Mouse (Mus musculus) liver, embryonic 15.5 days (tissue): ENCODE data around the gene Ankrd52. TPM values are rescaled to one million over a fixed set of nuclear protein-coding genes. Genes with fewer than 3 reads are reported as not detected.

Experiments used
- ATAC-seq: fragments of 200-750 bp; cut with Nextera tagmentation; 2 replicates; pipeline ENCODE4 v1.8.0; 2017; ENCODE audit warnings: moderate number of reproducible peaks, mild to moderate bottlenecking, moderate library complexity; ENCODE audit not compliant: insufficient read depth
- H3K27ac ChIP-seq: fragments of 300-500 bp; sonication (generic); replicated peaks from 2 replicates; pipeline ENCODE4 v1.5.1; 2015; ENCODE audit warnings: mild to moderate bottlenecking, inconsistent platforms
- H3K27me3 ChIP-seq: fragments of 300-500 bp; sonication (generic); 2 replicates; pipeline ENCODE4 v1.6.1; 2015; ENCODE audit warnings: mild to moderate bottlenecking, inconsistent platforms
- H3K36me3 ChIP-seq: fragments of 300-500 bp; sonication (generic); replicated peaks from 2 replicates; pipeline ENCODE4 v1.6.1; 2015; ENCODE audit warnings: moderate library complexity, mild to moderate bottlenecking, inconsistent platforms
- H3K4me1 ChIP-seq: fragments of 300-500 bp; sonication (generic); replicated peaks from 2 replicates; pipeline ENCODE4 v1.6.1; 2015; ENCODE audit warnings: inconsistent platforms
- H3K4me2 ChIP-seq: fragments of 300-500 bp; sonication (generic); 2 replicates; pipeline ENCODE4 v1.6.1; 2015; ENCODE audit warnings: moderate library complexity, mild to moderate bottlenecking, inconsistent platforms
- H3K4me3 ChIP-seq: fragments of 300-500 bp; sonication (generic); replicated peaks from 2 replicates; pipeline ENCODE4 v1.5.1; 2015; ENCODE audit warnings: mild to moderate bottlenecking, inconsistent platforms
- H3K9ac ChIP-seq: fragments of 300-500 bp; sonication (generic); 2 replicates; pipeline ENCODE4 v1.6.1; 2015; ENCODE audit warnings: moderate library complexity, mild to moderate bottlenecking, inconsistent platforms
- H3K9me3 ChIP-seq: fragments of 300-500 bp; sonication (generic); replicated peaks from 2 replicates; pipeline ENCODE4 v1.6.1; 2016; ENCODE audit warnings: inconsistent platforms
- WGBS: fragments of 180-500 bp; shearing (Covaris S2); methylation state at CpG from one replicate; pipeline ENCODE4 v1.1.7; 2015; ENCODE audit warnings: mixed read lengths; ENCODE audit not compliant: insufficient replicate concordance; 5-methylcytosine and 5-hydroxymethylcytosine counted together
- polyA plus RNA-seq: library from polyadenylated mRNA; unstranded; fragments of >200 nt; fragmentation: Nextera tagmentation; extraction: Ambion mirVana; gene quantifications from 2 replicates; pipeline ENCODE4 v1.2.1, GENCODE M21; 2015

The Ankrd52 gene
- polyA plus RNA-seq, 1 experiment from 2014 or later = 4.9 TPM

DNA sequence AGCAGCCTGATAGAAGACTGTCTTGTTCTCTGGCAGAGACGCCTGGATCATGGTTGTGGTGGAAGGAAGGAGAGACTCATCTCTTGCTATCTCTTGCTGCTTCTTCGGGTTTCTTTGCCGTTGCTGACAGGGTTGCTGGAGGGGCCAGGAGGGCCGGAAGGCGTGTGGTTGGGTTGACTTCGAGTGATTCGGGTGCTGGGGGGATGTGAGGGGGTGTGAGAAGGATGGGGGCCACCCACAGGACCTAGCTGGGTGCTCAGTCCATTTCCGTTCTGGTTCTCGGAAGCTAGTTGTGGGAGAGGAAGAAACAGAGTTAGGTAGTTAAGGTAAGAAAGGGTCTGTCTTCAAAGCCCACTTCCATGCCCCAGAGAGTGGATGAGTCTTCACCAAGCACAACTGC lies 24.7 kb downstream of the Ankrd52 start:
- H3K4me3 ChIP-seq = no peak overlapping the region
- no peak for ATAC-seq
- WGBS = 58% methylated on average over 9 of the region's 9 CpGs
- H3K9ac ChIP-seq = no peak overlapping the region
- no peak overlapping the region for H3K4me2 ChIP-seq
- H3K27ac ChIP-seq = no peak overlapping the region
- H3K27me3 ChIP-seq = no peaks in the 10 kb centered on the region
- peaks cover 12% of the 10 kb centered on the region for H3K4me1 ChIP-seq
- H3K36me3 ChIP-seq = peaks cover 11% of the 10 kb centered on the region; the same call in 1 of the 2 replicates
- no peaks in the 10 kb centered on the region for H3K9me3 ChIP-seq

- no peak overlapping the region for H3K9ac ChIP-seq
- H3K27ac ChIP-seq = no peak overlapping the region
- H3K4me3 ChIP-seq = no peak overlapping the region
- H3K4me2 ChIP-seq = no peak overlapping the region
- H3K36me3 ChIP-seq = peaks cover 24% of the 10 kb centered on the region
- ATAC-seq = no peak
- H3K9me3 ChIP-seq = no peaks in the 10 kb centered on the region
- peaks cover 16% of the 10 kb centered on the region for H3K4me1 ChIP-seq
- 70% methylated on average over 7 of the region's 7 CpGs for WGBS
- H3K27me3 ChIP-seq = no peaks in the 10 kb centered on the region
Observed at GRCm38 (mm10) chr10:128403931-128404330, 27.0 kb downstream of the Ankrd52 start.

- peak; percentile 0; the same call in 1 of the 2 replicates for ATAC-seq
- Histone ChIP-seq H3K9ac (peak overlapping the region; percentile 79), H3K27ac (peak overlapping the region; percentile 78), H3K4me1 (peaks cover 48% of the 10 kb centered on the region), H3K4me2 (peak overlapping the region; percentile 98), H3K9me3 (no peaks in the 10 kb centered on the region), H3K36me3 (peaks cover 20% of the 10 kb centered on the region), H3K4me3 (peak overlapping the region; percentile 84), H3K27me3 (no peaks in the 10 kb centered on the region)
- 14% methylated on average over 35 of the region's 35 CpGs for WGBS
Observed at GRCm38 (mm10) chr10:128408591-128409535, 31.9 kb downstream of the Ankrd52 start.

DNA sequence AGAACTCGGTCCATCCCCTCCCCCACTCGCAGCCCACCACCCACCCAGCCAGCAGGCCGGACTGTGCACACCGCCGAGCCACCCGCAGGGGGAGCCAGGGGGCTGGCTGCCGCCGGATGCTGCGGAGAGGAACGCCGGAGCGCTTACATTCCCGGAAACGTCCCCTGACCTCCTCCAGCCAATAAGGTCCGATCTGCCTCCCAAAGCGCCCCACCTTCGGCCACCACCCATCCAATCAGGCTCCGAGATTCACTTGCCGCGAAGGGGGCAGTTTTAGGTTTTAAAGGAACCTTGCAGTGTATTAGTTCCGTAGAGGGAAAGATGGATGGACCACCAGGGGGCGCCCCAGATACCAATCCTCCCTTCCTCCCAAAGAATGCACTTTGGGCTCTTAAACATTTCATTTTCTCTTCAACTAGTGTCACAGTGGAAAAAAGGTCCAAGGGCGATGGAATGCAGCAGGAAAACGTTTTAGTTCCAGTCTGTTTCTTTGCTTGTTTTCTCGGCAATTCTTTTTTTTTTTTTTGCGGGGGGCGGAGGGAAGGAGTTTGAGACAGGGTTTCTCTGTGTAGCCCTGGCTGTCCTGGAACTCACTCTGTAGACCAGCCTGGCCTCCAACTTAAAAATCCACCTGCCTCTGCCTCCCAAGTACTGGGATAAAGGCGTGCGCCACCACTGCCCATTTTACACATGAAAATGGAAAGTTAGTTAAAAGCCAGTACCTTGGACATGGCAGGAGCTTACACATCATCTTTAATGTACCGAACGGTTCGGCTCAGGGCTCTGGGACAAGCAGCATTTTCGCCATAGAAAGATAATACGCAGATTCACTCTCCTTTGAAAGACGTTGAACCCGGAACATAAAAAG lies 33.0 kb downstream of the Ankrd52 start:
- Histone ChIP-seq H3K36me3 (peaks cover 20% of the 10 kb centered on the region), H3K9me3 (no peaks in the 10 kb centered on the region), H3K9ac (peak overlapping the region; percentile 79), H3K27ac (peak overlapping the region; percentile 82), H3K4me3 (peak overlapping the region; percentile 84), H3K27me3 (no peaks in the 10 kb centered on the region), H3K4me1 (peaks cover 53% of the 10 kb centered on the region), H3K4me2 (peak overlapping the region; percentile 98)
- 4% methylated on average over 36 of the region's 36 CpGs for WGBS
- ATAC-seq = peak; percentile 87

DNA sequence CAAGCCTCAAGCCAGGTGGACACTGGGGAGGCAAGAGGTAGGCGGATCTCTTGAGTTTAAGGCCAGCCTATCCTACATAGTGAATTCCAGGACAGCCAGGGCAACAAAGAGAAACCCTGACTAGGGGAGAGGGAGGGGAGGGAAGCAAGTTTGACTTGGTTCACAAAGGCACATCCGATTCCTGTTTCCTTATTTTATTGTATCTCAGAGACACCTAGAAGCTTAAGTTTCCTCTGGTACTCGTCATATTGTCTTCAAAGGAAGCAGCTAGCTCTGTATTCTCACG lies 33.6 kb downstream of the Ankrd52 start:
- Histone ChIP-seq H3K4me2 (peak overlapping the region; percentile 98), H3K9ac (peak overlapping the region; percentile 79), H3K27me3 (no peaks in the 10 kb centered on the region), H3K27ac (peak overlapping the region; percentile 82), H3K36me3 (peaks cover 20% of the 10 kb centered on the region), H3K9me3 (no peaks in the 10 kb centered on the region), H3K4me1 (peaks cover 53% of the 10 kb centered on the region), H3K4me3 (peak overlapping the region; percentile 84)
- ATAC-seq = no peak
- WGBS = 17% methylated on average over 4 of the region's 4 CpGs

DNA sequence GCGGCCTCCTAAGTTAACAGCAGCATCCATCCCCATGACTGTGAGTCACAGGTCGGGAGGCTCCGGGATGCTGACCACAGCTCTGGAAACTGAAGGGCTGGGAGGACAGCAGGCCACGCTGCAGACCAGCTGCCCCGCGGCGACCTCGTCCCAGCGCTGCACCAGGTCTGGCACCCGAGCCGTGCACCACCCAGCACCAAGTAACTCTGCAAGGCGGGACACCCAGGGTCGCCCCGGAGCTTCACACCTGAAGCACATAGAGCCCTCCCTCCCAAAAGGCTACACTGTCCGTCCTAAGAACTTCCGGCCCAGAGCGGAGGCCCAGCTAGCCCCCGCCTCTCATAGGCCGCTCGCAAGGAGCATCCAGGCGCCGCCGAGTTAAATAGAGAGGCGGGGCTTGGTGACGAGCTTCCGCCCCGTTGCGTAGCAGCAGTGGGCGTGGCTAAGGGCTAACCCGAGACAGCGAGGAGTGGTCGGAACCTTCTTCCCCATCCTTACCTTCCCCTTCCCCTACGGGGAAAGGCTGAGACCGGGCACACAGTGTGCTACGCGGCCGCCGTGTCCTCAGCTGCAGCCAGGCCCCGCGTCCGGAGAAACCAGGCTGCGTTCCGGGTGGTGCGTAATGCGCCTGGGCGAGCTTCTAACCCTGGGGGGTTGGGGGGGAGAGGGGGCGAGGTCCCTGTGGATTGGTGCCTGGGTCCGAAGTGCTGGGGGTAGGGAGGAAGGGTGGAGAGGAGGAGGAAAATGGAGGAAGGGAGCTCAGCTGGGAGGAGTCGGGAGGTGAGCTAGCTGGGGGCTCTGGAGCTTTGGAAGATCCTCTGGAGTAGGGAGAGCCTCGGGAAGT lies 34.5 kb downstream of the Ankrd52 start, which contains the start of the genes Nabp2 and Rnf41:
Nabp2 (minus strand) TSS at position 282 of the 844 bp plus-strand sequence.
Rnf41 (plus strand) TSS at position 447 of the 844 bp plus-strand sequence.
- H3K9me3 ChIP-seq = no peaks in the 10 kb centered on the region
- peaks cover 59% of the 10 kb centered on the region for H3K4me1 ChIP-seq
- peaks cover 16% of the 10 kb centered on the region for H3K36me3 ChIP-seq
- peak within 1 kb of the TSS; percentile 84 for H3K4me3 ChIP-seq
- peak; percentile 73 for ATAC-seq
- H3K27ac ChIP-seq = peak within 1 kb of the TSS; percentile 82
- peak within 1 kb of the TSS; percentile 98 for H3K4me2 ChIP-seq
- peak within 1 kb of the TSS; percentile 80 for H3K9ac ChIP-seq
- under 1% methylated on average over 50 of the region's 50 CpGs for WGBS
- no peaks in the 10 kb centered on the region for H3K27me3 ChIP-seq

DNA sequence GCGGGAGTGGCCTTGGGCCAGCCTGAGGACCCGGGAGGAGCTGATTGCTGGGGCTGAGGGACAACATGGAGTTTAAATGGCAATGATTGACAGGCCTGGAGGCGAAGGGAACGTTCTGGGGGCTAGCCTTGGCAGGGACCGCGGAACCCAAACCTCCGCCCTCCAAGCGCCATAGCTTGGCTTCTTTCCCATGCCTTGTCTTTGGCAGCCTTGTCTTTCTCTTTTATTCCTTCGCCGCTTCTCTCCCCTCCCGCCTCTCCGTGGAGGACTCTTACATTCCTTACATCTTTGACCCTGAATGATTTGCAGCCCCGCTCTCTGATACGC lies 35.1 kb downstream of the Ankrd52 start:
- Histone ChIP-seq H3K4me2 (peak overlapping the region; percentile 98), H3K27ac (peak overlapping the region; percentile 82), H3K9me3 (no peaks in the 10 kb centered on the region), H3K4me3 (peak overlapping the region; percentile 84), H3K36me3 (peaks cover 20% of the 10 kb centered on the region), H3K27me3 (no peaks in the 10 kb centered on the region), H3K9ac (peak overlapping the region; percentile 80), H3K4me1 (peaks cover 59% of the 10 kb centered on the region)
- 4% methylated on average over 14 of the region's 14 CpGs for WGBS
- no peak for ATAC-seq

GRCm38 (mm10) chr10:128412558-128412957 lies 35.6 kb downstream of the Ankrd52 start:
- no peaks in the 10 kb centered on the region for H3K9me3 ChIP-seq
- peak overlapping the region; percentile 82; the same call in 1 of the 2 replicates for H3K27ac ChIP-seq
- H3K27me3 ChIP-seq = no peaks in the 10 kb centered on the region
- H3K4me1 ChIP-seq = peaks cover 59% of the 10 kb centered on the region
- 10% methylated on average over 1 of the region's 1 CpGs for WGBS
- peak overlapping the region; percentile 98 for H3K4me2 ChIP-seq
- H3K4me3 ChIP-seq = peak overlapping the region; percentile 84
- peak overlapping the region; percentile 80; the same call in 1 of the 2 replicates for H3K9ac ChIP-seq
- peaks cover 16% of the 10 kb centered on the region for H3K36me3 ChIP-seq
- ATAC-seq = no peak

- Histone ChIP-seq H3K4me1 (peaks cover 58% of the 10 kb centered on the region), H3K4me2 (peak overlapping the region; percentile 98), H3K27ac (no peak overlapping the region), H3K4me3 (peak overlapping the region; percentile 84; the same call in 1 of the 2 replicates), H3K9me3 (no peaks in the 10 kb centered on the region), H3K27me3 (no peaks in the 10 kb centered on the region), H3K36me3 (peaks cover 11% of the 10 kb centered on the region), H3K9ac (no peak overlapping the region)
- no peak for ATAC-seq
- WGBS = 69% methylated on average over 1 of the region's 1 CpGs
Observed at GRCm38 (mm10) chr10:128413076-128413475, 36.2 kb downstream of the Ankrd52 start.

- H3K4me2 ChIP-seq = no peak overlapping the region
- WGBS = 77% methylated on average over 5 of the region's 5 CpGs
- H3K27me3 ChIP-seq = no peaks in the 10 kb centered on the region
- peaks cover 45% of the 10 kb centered on the region for H3K4me1 ChIP-seq
- ATAC-seq = no peak
- H3K36me3 ChIP-seq = peaks cover 20% of the 10 kb centered on the region
- no peaks in the 10 kb centered on the region for H3K9me3 ChIP-seq
- H3K4me3 ChIP-seq = no peak overlapping the region
- no peak overlapping the region for H3K27ac ChIP-seq
- H3K9ac ChIP-seq = no peak overlapping the region
Observed at GRCm38 (mm10) chr10:128414848-128415247, 37.9 kb downstream of the Ankrd52 start.
